Mouse (Mus musculus) MEL (cell line): ENCODE results near the gene Pga5.

ENCODE experiments used
- CHD2 ChIP-seq: IDR thresholded peaks from 2 replicates; pipeline ENCODE4 v1.6.1; 2011; ENCODE audit warnings: low read length, improper control_type of control experiment
- CTCF ChIP-seq, 3 experiments: IDR thresholded peaks in 2 of 3; conservative IDR thresholded peaks in 1 of 3; 2 replicates each; pipeline ENCODE4 v1.5.1; 2011 to 2012; ENCODE audit warnings: low read length in 3 of 3, low read depth in 2 of 3, mild to moderate bottlenecking in 2 of 3, improper control_type of control experiment in 1 of 3, inconsistent platforms in 1 of 3, mixed read lengths in 1 of 3, moderate library complexity in 1 of 3; ENCODE audit not compliant: control insufficient read depth in 1 of 3, insufficient read depth in 1 of 3, poor library complexity in 1 of 3, severe bottlenecking in 1 of 3
- EP300 ChIP-seq, 2 experiments: IDR thresholded peaks; 2 replicates each; pipeline ENCODE4 v1.6.1; 2011; ENCODE audit warnings: improper control_type of control experiment in 2 of 2, low read length in 2 of 2, low read depth in 1 of 2, mild to moderate bottlenecking in 1 of 2
- KAT2A ChIP-seq: conservative IDR thresholded peaks from 2 replicates; pipeline ENCODE4 v1.6.1; 2012; ENCODE audit warnings: low read depth, low read length, improper control_type of control experiment, inconsistent platforms
- MAX ChIP-seq: IDR thresholded peaks from 2 replicates; pipeline ENCODE4 v1.6.1; 2011; ENCODE audit warnings: low read length, improper control_type of control experiment
- MXI1 ChIP-seq: IDR thresholded peaks from 2 replicates; pipeline ENCODE4 v1.6.1; 2011; ENCODE audit warnings: mild to moderate bottlenecking, low read depth, low read length, improper control_type of control experiment
- POLR2A ChIP-seq, 2 experiments: IDR thresholded peaks; 2 replicates each; pipeline ENCODE4 v1.6.1; 2011 to 2012; ENCODE audit warnings: low read length in 2 of 2, mild to moderate bottlenecking in 2 of 2, control low read depth in 1 of 2, improper control_type of control experiment in 1 of 2, low read depth in 1 of 2, moderate library complexity in 1 of 2; ENCODE audit not compliant: control insufficient read depth in 1 of 2, insufficient read depth in 1 of 2, poor library complexity in 1 of 2
- SMC3 ChIP-seq: IDR thresholded peaks from 2 replicates; pipeline ENCODE4 v1.6.1; 2011; ENCODE audit warnings: low read depth, low read length, improper control_type of control experiment
- TAL1 ChIP-seq: IDR thresholded peaks from 2 replicates; pipeline ENCODE4 v1.6.1; 2012; ENCODE audit warnings: mild to moderate bottlenecking, inconsistent platforms, low read length, moderate library complexity, mixed read lengths
- USF1 ChIP-seq: IDR thresholded peaks from 2 replicates; pipeline ENCODE4 v1.6.1; 2014; ENCODE audit warnings: low read depth, mild to moderate bottlenecking, inconsistent platforms, low read length, improper control_type of control experiment, moderate library complexity
- ZC3H11A ChIP-seq: IDR thresholded peaks from 2 replicates; pipeline ENCODE4 v1.6.1; 2012; ENCODE audit warnings: low read depth, mild to moderate bottlenecking, inconsistent platforms, low read length, improper control_type of control experiment

DNA sequence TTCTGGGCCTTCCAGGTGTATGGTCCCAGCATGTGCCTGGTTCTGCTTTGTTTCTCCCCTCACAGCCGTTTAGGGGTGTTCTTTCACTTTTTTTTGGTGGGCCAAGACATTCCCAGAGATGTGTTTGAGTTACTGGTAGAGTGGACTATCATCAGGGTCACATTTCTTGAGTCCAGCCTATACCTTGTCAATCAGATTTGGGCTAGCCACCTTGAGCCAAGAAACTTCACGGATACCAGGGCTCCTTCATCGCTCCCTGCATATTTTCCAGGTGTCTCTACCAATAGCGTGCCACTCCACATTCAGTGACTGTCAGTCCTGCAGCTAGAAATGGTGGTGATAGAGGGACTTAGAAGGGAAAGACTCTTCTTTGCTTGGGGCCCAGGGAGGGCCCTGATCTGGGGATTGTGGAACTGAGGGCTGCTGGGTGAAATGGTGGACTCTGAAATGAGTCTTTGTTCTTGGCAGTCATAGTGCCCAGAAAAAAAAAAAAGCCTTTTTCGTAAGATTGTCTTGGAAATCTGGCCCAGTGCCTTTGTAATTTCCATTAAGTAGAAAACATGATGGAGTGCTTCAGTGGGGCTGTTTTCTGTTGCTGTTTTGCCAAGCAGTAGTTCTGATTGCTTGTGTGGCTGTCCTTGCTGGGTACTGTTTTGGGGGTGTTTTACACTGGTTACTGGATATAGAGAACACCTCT is 11.7 kb upstream of the Pga5 start:
- TF ChIP-seq KAT2A (no peak), POLR2A (IDR thresholded peaks at IDR 0.05; ENCODE audit: control insufficient read depth in 1 of 2, insufficient read depth in 1 of 2, low read depth in 1 of 2, low read length in 2 of 2, poor library complexity in 1 of 2) (no peak), MXI1 (no peak), SMC3 (no peak), USF1 (no peak), CTCF (IDR thresholded peaks at IDR 0.05 in 2 of 3, conservative IDR thresholded peaks at IDR 0.05 in 1 of 3; ENCODE audit: control insufficient read depth in 1 of 3, insufficient read depth in 1 of 3, low read depth in 2 of 3, low read length in 3 of 3, poor library complexity in 1 of 3, severe bottlenecking in 1 of 3) (no peak), EP300 (IDR thresholded peaks at IDR 0.05; ENCODE audit: low read depth in 1 of 2, low read length in 2 of 2) (no peak), TAL1 (no peak), CHD2 (no peak), ZC3H11A (no peak), MAX (no peak)
